Comparison of ENCODE assay signal across 19 mouse cellular contexts in genomic region chr13:60450721-60451506, GRCm38 (mm10).
DNase-seq lines count a peak whose midpoint lies in the region; ATAC-seq and TF ChIP-seq lines count a peak whose summit lies in the region.
"Had no signal": no experiment of that assay in that cellular context is flagged by ENCODE, and none has a peak within 500 bp of the region (broad histone marks: within the 10 kb centered on the region; RNA-seq: fewer than 3 reads in every experiment).

No protein-coding gene starts in this region.

- H3K4me3 ChIP-seq in gastrocnemius, adult 2 months, result no peak overlapping the region
- no peak overlapping the region for H3K4me3 ChIP-seq in kidney, adult 2 months (ENCODE audit: insufficient read depth, low read depth, low read length)
- H3K4me3 ChIP-seq in limb, embryonic 11.5 days (ENCODE audit: low read depth, low read length), result no peak overlapping the region
- H3K4me3 ChIP-seq in forebrain, postnatal 0 days (ENCODE audit: low read depth, low read length), result no peak overlapping the region
- H3K4me3 ChIP-seq in heart, adult 2 months, result no peak overlapping the region
- H3K4me3 ChIP-seq: hindbrain, embryonic 15.5 days; midbrain, embryonic 13.5 days; neural tube, embryonic 13.5 days; stomach, embryonic 15.5 days had no signal

- H3K36me3 ChIP-seq in kidney, adult 2 months (ENCODE audit: control insufficient read depth, insufficient read depth, low read length), result no peaks in the 10 kb centered on the region
- H3K36me3 ChIP-seq in limb, embryonic 11.5 days (ENCODE audit: control insufficient read depth, insufficient read depth, low read length), result no peaks in the 10 kb centered on the region
- H3K36me3 ChIP-seq in forebrain, postnatal 0 days (ENCODE audit: insufficient read depth), result no peaks in the 10 kb centered on the region
- no peaks in the 10 kb centered on the region for H3K36me3 ChIP-seq in heart, adult 2 months (ENCODE audit: control insufficient read depth, insufficient read depth, low read length)
- H3K36me3 ChIP-seq: hindbrain, embryonic 15.5 days; midbrain, embryonic 13.5 days; neural tube, embryonic 13.5 days; stomach, embryonic 15.5 days had no signal

- H3K79me2 ChIP-seq in heart, adult 2 months (replicated peaks; ENCODE audit: control insufficient read depth, insufficient read depth, low read length), result no peaks in the 10 kb centered on the region

- no peak for TF ChIP-seq POLR2A in kidney, adult 2 months (IDR thresholded peaks at IDR 0.05; ENCODE audit: low read depth, low read length)
- TF ChIP-seq POLR2A in heart, adult 2 months (IDR thresholded peaks at IDR 0.05; ENCODE audit: insufficient read depth, low read depth, low read length), result no peak

- peak; percentile 51 for DNase-seq in gastrocnemius, adult 2 months
- DNase-seq in gastrocnemius, postnatal 4 days (ENCODE audit: low spot score in 2 of 2), result no peak
- DNase-seq in adrenal gland, adult 2 months, result peak; percentile 76
- DNase-seq in kidney, adult 2 months, result peak; percentile 51
- peak; percentile 53 for DNase-seq in limb, embryonic 11.5 days (ENCODE audit: low spot score)
- DNase-seq in forebrain, postnatal 0 days, result no peak
- DNase-seq in heart, adult 2 months, result no peak
- no peak for DNase-seq in right cerebral cortex, postnatal 14 days
- DNase-seq: cerebellum, adult 8-10 months; right cerebral cortex, postnatal 25 days; thymus, postnatal 36 days had no signal

- no peak for TF ChIP-seq CTCF in gastrocnemius, adult 2 months (IDR thresholded peaks at IDR 0.05)
- no peak for TF ChIP-seq CTCF in kidney, adult 2 months (conservative IDR thresholded peaks at IDR 0.05; ENCODE audit: insufficient read depth, insufficient read length, low read depth, low read length)
- no peak for TF ChIP-seq CTCF in forebrain, postnatal 0 days (IDR thresholded peaks at IDR 0.05; ENCODE audit: low read depth)
- TF ChIP-seq CTCF in heart, adult 2 months (IDR thresholded peaks at IDR 0.05), result no peak

- intact Hi-C loops in gastrocnemius, adult 2 months (cut with DNase I), result no loop called here
- intact Hi-C loops in heart, adult 2 months (cut with DNase I), result loop anchor here (5.0 kb wide), 1 partner anchor 274 kb away; the partner anchor contains the start of gene Gas1

- ATAC-seq in limb, embryonic 11.5 days (ENCODE audit: insufficient number of reproducible peaks, low FRiP score, low TSS enrichment, low read depth), result no peak
- no peak for ATAC-seq in forebrain, postnatal 0 days
- ATAC-seq: forebrain, embryonic 16.5 days; lung, postnatal 0 days; midbrain, embryonic 13.5 days had no signal

- no peak for TF ChIP-seq EP300 in heart, adult 2 months (IDR thresholded peaks at IDR 0.05; ENCODE audit: insufficient read depth, low read depth, low read length)

- no peaks in the 10 kb centered on the region for H3K9me3 ChIP-seq in limb, embryonic 11.5 days (ENCODE audit: control insufficient read depth, low read length)
- no peaks in the 10 kb centered on the region for H3K9me3 ChIP-seq in forebrain, postnatal 0 days (ENCODE audit: low read length)
- H3K9me3 ChIP-seq: hindbrain, embryonic 15.5 days; midbrain, embryonic 13.5 days; neural tube, embryonic 13.5 days; stomach, embryonic 15.5 days had no signal

- WGBS in kidney, adult 2 months, result 56% methylated on average over 10 of the region's 10 CpGs
- whole genome bisulfite sequencing in limb, embryonic 11.5 days, result 47% methylated on average over 10 of the region's 10 CpGs
- 84% methylated on average over 10 of the region's 10 CpGs for WGBS in forebrain, postnatal 0 days
- WGBS in heart, adult 2 months, result 85% methylated on average over 10 of the region's 10 CpGs

- H3K27me3 ChIP-seq in kidney, adult 2 months (replicated peaks; ENCODE audit: control insufficient read depth, insufficient read depth, low read length), result no peaks in the 10 kb centered on the region
- no peaks in the 10 kb centered on the region for H3K27me3 ChIP-seq in limb, embryonic 11.5 days (ENCODE audit: control insufficient read depth, insufficient read depth, low read length)
- no peaks in the 10 kb centered on the region for H3K27me3 ChIP-seq in forebrain, postnatal 0 days (ENCODE audit: insufficient read depth, low read length)
- no peaks in the 10 kb centered on the region for H3K27me3 ChIP-seq in heart, adult 2 months (ENCODE audit: control insufficient read depth, insufficient read depth, low read length)
- H3K27me3 ChIP-seq: hindbrain, embryonic 15.5 days; midbrain, embryonic 13.5 days; neural tube, embryonic 13.5 days; stomach, embryonic 15.5 days had no signal

- H3K27ac ChIP-seq in gastrocnemius, adult 2 months, result no peak overlapping the region
- H3K27ac ChIP-seq in kidney, adult 2 months (ENCODE audit: insufficient read depth, low read depth, low read length), result no peak overlapping the region
- peak overlapping the region; percentile 39; the same call in 1 of the 2 replicates for H3K27ac ChIP-seq in limb, embryonic 11.5 days (replicated peaks; ENCODE audit: low read depth, low read length)
- no peak overlapping the region for H3K27ac ChIP-seq in forebrain, postnatal 0 days (ENCODE audit: low read depth, low read length)
- no peak overlapping the region for H3K27ac ChIP-seq in heart, adult 2 months
- H3K27ac ChIP-seq: hindbrain, embryonic 15.5 days; midbrain, embryonic 13.5 days; neural tube, embryonic 13.5 days; stomach, embryonic 15.5 days had no signal

- H3K9ac ChIP-seq in limb, embryonic 11.5 days (ENCODE audit: low read length), result no peak overlapping the region
- H3K9ac ChIP-seq in forebrain, postnatal 0 days, result no peak overlapping the region
- H3K9ac ChIP-seq in heart, adult 2 months (ENCODE audit: low read depth, low read length), result no peak overlapping the region
- H3K9ac ChIP-seq: hindbrain, embryonic 15.5 days; midbrain, embryonic 13.5 days; neural tube, embryonic 13.5 days; stomach, embryonic 15.5 days had no signal

- no peaks in the 10 kb centered on the region; the same call in 1 of the 2 replicates for H3K4me1 ChIP-seq in kidney, adult 2 months (ENCODE audit: control insufficient read depth, insufficient read depth, low read length)
- H3K4me1 ChIP-seq in limb, embryonic 11.5 days (ENCODE audit: control insufficient read depth, insufficient read depth, low read length), result peaks cover 21% of the 10 kb centered on the region
- no peaks in the 10 kb centered on the region for H3K4me1 ChIP-seq in forebrain, postnatal 0 days (ENCODE audit: insufficient read depth)
- peaks cover 1% of the 10 kb centered on the region; the same call in 1 of the 2 replicates for H3K4me1 ChIP-seq in heart, adult 2 months (ENCODE audit: control insufficient read depth, insufficient read depth, low read length)
- H3K4me1 ChIP-seq: midbrain, embryonic 13.5 days; stomach, embryonic 15.5 days had no signal

- no peak overlapping the region for H3K4me2 ChIP-seq in limb, embryonic 11.5 days (ENCODE audit: low read depth, severe bottlenecking)
- H3K4me2 ChIP-seq in forebrain, postnatal 0 days (ENCODE audit: low read depth), result no peak overlapping the region
- H3K4me2 ChIP-seq: heart, embryonic 11.5 days; hindbrain, embryonic 15.5 days; liver, embryonic 11.5 days; midbrain, embryonic 13.5 days; neural tube, embryonic 13.5 days; stomach, embryonic 15.5 days had no signal

Comparison
In these comparisons a context has a peak if more than half of its experiments do, and no peak if none do; other contexts are left out.
1. DNase-seq: peak in gastrocnemius, adult 2 months (single experiment), adrenal gland, adult 2 months (single experiment), kidney, adult 2 months (single experiment) and limb, embryonic 11.5 days (single experiment); none in gastrocnemius, postnatal 4 days (0 of 2), forebrain, postnatal 0 days (single experiment), heart, adult 2 months (0 of 2) and right cerebral cortex, postnatal 14 days (single experiment).